Mouse (Mus musculus): ENCODE data around the gene Aipl1.

Gene Aipl1

GRCm38 (mm10) chr11:72037409-72037808 lies at the start of gene Aipl1:
TSS of gene Aipl1 (minus strand) at chr11:72037509.
- no peak for DNase-seq (ENCODE audit: low spot score)

GRCm38 (mm10) chr11:72086251-72087046 lies 49.1 kb upstream of the Aipl1 start:
- no peak for DNase-seq (ENCODE audit: low spot score)

DNA sequence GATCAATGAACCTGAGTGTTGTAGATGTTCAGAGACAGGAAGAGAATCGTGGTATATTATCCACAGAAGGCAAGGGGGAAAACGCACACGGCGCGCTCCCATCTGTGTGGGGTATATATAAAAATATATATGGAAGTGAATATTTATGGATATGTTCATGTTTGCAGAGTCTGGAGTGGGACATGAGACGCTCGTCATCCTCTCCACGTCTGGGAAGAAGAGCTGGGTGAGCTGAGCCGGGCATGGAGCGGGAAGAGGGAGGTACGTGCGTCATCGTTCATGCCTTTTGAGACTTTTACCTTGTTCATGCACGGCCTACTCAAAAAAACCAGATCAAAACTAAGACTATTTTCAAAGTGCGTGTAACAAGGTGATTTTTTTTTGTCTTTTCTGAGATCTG lies 47.0 kb upstream of the Aipl1 start:
- no peak for DNase-seq (ENCODE audit: low spot score)

- DNase-seq (ENCODE audit: low spot score): no peak
Measured at GRCm38 (mm10) chr11:72082601-72083000, 45.3 kb upstream of the Aipl1 start.

GRCm38 (mm10) chr11:72080461-72080860 lies 43.2 kb upstream of the Aipl1 start:
- no peak for DNase-seq (ENCODE audit: low spot score)

GRCm38 (mm10) chr11:72078647-72079046 lies 41.3 kb upstream of the Aipl1 start:
- DNase-seq (ENCODE audit: low spot score): no peak

DNA sequence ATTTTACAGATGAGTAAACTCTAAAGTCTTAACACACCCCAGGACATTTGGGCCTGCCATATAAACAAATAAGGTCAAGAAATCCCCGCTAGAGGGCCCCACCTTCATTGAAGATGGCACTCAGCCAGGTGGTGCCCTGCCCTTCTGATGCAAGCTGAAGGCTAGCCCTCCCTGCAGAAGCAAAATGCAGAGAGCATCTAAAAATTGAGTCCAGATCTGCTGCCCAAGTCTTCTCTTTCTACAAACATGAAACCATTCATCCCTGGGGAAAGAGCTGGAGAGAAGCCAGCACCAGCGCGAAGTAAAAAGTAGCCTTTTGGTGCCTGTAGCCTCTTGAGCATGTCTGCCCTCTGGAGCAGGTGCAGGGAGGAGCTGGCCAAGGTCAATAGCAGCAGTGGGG lies 40.7 kb upstream of the Aipl1 start:
- no peak for DNase-seq (ENCODE audit: low spot score)

GRCm38 (mm10) chr11:72074230-72074629 lies 36.9 kb upstream of the Aipl1 start:
- no peak for DNase-seq (ENCODE audit: low spot score)

DNA sequence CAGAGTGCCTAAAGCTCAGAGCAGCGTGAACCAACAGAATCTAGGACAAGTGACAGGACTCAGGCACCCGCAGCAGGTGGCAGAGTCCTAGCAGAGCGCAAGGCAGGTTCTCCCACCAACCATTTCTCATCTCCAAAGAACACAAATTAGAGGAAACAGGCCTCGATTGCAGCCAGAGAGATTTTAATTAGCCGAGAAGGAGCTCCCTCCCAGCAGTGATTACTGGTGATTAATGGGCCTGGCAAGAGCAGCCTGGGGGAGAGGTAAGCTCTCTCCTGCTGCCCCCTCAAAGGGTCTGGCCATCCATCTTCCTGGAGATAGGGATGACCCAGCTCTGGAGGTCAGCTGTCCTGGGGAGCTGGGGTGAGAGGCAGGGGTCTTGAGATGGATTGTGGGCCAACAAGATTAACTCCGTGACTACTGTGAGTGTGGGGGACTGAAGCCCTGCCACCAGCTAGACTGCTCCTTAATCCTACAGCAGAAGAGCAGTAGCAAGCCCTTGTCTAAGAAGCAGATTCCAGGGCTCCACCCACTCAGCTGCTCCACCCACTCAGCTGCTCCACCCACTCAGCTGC lies 35.1 kb upstream of the Aipl1 start:
- no peak for DNase-seq (ENCODE audit: low spot score)

- no peak for DNase-seq (ENCODE audit: low spot score)
Measured at GRCm38 (mm10) chr11:72070733-72071132, 33.4 kb upstream of the Aipl1 start.

- no peak for DNase-seq (ENCODE audit: low spot score)
Measured at GRCm38 (mm10) chr11:72068026-72068425, 30.7 kb upstream of the Aipl1 start.

GRCm38 (mm10) chr11:72067326-72067725 lies 30.0 kb upstream of the Aipl1 start:
- DNase-seq (ENCODE audit: low spot score): no peak

DNA sequence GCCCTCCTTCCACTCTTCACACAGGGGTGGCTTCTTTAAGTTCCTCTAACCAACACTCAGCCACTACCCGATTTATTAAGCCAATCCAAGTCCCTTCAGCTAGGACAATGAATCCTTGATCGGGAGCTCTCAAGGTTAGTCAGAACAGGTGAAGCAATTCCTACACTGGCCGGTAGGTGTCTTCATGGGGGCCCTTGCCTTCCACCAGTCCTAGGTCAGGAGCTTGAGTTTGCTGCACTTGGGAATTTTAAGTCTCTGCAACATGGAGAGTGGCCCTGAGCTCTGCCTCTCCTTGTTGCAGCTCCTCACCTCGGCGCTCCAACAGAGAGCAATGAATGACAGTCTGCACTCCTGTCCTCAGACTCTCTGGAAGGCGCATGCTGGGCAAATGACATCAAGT lies 29.0 kb upstream of the Aipl1 start:
- no peak for DNase-seq (ENCODE audit: low spot score)

DNA sequence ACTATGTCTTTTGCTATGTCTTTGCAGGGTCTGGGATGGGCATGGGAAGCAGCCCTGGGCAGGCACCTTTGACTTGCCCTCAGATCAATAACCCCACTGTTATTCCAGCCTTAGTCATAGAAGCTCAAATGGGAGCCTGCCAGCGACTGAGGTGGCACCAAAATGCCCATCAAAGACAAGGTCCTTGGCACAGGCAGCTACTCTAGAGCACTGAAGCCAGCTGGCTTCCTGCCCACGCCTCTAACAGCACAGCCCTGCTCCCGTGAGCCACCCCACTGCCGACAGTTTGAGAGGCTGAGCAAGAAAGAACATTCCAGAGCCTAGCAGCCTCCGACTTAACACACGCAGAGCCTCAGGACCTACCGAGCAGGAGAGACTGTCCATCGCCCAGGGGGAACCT lies 27.8 kb upstream of the Aipl1 start:
- no peak for DNase-seq (ENCODE audit: low spot score)

- DNase-seq (ENCODE audit: low spot score): no peak
Measured at GRCm38 (mm10) chr11:72064414-72064813, 27.1 kb upstream of the Aipl1 start.

GRCm38 (mm10) chr11:72061093-72061620 lies 23.8 kb upstream of the Aipl1 start:
- DNase-seq (ENCODE audit: low spot score): no peak

GRCm38 (mm10) chr11:72060416-72060815 lies 23.1 kb upstream of the Aipl1 start:
- no peak for DNase-seq (ENCODE audit: low spot score)

DNA sequence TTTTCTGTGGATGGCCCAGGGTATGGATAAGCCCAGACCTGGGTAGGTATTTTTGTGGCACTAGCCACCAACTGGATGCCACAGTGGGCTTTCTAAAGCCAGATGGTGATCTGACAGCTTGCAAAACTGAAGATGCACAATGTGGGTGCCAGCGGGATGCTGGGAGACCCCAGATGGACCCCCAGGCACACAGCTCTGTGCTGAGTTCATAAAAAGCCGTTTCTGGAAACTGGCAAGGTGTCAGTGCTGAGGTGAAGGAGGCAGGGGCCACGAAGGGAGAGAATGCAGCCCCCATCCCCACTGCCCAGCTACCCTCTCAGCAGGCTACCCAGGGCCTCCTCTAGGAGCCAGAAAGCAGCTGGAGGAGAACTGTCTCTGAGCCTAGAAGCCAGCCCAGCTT lies 19.9 kb upstream of the Aipl1 start:
- DNase-seq (ENCODE audit: low spot score): no peak

GRCm38 (mm10) chr11:72055176-72055575 lies 17.9 kb upstream of the Aipl1 start:
- no peak for DNase-seq (ENCODE audit: low spot score)

DNA sequence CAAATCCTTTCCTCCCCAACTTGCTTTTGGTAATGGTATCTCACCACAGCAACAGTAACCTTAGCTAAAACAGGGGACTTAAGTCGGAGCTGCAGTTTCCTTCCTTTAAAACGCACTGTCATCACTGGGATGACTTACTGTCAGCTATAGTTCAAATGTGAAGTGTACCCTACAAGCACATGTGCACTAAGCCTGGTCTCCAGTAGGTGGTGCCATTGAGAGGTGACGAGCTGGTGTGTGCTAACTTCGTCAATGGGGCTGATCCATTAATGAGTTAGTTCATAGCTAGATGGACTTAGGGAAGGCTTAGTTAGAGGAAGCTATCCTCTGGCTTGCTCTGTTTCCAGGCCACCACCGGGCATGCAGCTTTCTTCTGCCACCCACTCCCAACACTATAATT lies 15.3 kb upstream of the Aipl1 start:
- DNase-seq (ENCODE audit: low spot score): peak; percentile 46

- DNase-seq (ENCODE audit: low spot score): no peak
Measured at GRCm38 (mm10) chr11:72052221-72052620, 14.9 kb upstream of the Aipl1 start.

DNA sequence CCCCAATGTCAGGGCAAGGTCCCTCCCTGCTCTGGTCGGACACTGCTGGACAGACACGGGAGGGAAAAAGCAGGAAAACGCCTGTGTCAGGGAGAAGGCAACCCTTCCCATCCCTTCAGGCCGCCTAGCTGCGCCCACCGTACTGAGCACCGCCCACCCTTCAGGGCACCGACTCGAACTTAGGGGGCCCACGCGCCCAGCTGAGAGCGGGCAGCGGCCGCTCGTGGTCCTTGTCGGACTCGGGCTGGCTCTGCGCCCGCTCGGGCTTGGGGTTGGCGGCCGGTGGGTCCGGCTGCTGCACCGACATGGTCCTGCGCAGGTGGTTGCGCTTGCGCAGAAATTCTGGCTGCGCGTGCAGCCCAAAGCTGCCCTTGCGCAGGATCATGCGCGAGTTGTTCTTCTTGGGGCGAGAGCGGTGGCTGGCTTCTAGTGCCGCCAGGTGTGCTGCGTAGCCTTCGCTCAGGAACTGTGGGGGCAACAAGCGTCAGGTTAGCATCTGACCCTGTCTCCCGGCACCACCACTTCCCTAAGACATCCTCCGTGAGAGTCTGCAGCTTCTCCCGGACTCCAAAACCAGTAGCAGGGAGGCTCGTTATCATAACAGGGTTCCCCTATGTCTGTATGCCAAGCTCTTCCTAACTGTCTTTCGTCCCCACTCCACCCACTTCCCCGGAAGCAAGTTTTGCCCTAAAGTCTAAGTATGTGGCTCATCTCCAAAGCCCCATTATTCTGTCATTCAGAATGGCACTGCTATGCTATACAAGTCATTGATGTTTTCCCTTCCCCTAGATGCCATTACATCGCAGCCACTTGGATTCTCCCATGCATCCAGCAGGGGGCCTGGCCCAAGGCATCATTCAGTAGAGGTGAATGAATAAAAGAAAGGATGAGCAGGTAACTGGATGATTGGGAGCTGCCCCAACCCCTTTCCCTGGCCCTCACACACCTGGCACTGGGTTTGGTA lies 13.9 kb upstream of the Aipl1 start:
- DNase-seq (ENCODE audit: low spot score): peak; percentile 12
